Mouse (Mus musculus): ENCODE measurements around the gene Tsr3.
"Not testable (repeated sequence)": the region's sequence is repeated elsewhere in the genome, so short reads cannot be mapped to it uniquely, and the experiment has no call there.

The Tsr3 gene

DNA sequence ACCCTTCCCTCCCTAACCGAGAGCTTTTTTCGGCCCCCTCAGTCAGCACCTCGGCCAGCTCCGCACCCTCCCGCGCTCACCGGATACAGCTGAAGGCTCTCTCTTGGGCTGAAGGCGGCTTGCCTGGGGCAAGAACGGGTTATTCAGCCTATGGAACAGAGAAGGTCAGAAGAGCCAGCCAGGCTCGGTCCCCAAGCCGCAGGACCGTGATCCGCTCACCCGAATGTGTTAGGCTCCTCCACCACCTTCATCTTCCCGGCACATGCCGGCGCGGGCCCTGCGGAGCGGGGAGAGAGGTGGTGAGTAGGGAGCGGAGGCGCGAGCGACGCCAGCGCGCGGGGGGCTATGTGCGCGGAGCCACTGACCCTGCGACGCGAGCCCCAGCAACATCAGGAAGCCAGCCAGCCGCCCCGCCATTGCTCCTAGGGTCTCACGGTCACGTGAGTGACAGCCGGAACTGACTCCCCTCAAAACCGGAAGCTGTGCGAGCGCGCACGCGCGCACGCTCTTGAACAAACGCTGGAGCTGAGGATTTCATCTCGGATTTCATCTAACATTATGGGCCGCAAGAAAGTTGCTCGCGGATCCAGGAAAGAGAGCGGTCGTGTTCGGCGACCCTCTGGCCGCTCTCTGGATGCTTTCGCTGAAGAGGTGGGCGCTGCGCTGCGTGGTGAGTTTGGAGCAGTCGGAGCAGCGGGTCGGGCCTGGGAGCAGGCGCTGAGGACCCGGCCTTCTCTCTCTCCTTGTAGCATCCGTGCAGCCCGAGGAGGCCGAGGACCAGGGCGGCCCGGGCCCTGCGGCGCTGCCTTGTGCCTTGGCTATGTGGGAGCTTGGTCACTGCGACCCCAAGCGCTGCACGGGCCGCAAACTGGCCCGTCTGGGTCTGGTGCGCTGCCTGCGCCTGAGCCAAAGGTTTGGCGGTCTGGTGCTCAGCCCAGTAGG is at the start of gene Tsr3, which contains the start of gene Gnptg:
Gene Tsr3 (plus strand): TSS at position 476 of the 942 bp plus-strand sequence.
Gene Gnptg (minus strand): TSS at position 430 of the 942 bp plus-strand sequence.
- in situ Hi-C loops (cut with MboI, MseI), result no loop called here

DNA sequence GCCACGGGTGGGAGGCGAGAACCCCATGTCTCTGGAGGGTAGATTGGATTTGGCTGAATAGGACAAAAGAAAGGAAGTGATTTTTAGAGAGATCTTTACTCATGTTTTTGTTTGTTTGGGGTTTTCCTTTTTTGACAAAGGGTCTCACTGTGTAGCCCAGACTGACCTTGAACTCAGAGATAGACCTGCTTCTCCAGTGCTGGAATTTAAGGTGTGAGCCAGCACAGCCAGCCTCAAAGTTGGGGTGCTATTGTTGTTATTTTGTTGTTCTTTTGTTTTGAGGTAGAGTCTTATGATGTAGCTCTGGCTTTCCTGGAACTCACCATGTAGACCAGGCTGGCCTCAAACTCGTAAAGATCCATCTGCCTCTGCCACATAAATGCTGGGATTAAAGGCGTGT is 37.6 kb upstream of the Tsr3 start:
- in situ Hi-C loops (cut with MboI, MseI), result no loop called here

- in situ Hi-C loops (cut with MboI, MseI), result no loop called here
Measured at GRCm38 (mm10) chr17:25210006-25210405, 30.0 kb upstream of the Tsr3 start.

GRCm38 (mm10) chr17:25210680-25211466 is 29.1 kb upstream of the Tsr3 start:
- in situ Hi-C loops (cut with MboI, MseI), result no loop called here

DNA sequence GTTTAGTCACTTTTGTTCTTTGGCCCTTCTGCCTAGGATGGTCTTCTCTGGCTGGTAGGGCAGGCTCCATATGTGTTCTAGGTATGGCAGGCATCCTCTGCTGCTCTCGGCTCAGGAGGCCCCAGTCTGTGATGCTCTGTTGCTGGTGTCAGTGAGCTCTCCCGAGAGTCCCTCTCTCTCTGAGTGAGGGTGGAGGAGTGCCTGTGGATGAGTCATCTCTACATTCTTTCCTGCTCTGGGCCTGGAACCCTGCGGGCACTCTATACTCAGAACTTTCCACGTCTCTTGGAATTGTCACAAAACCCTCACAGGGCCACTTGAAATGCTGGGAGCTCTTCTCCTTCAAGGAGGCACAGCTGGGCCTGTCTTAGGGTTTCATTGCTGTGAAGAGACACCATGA is 28.3 kb upstream of the Tsr3 start:
- in situ Hi-C loops (cut with MboI, MseI), result no loop called here

GRCm38 (mm10) chr17:25215431-25215830 is 24.5 kb upstream of the Tsr3 start:
- in situ Hi-C loops (cut with MboI, MseI), result no loop called here

GRCm38 (mm10) chr17:25218967-25219366 is 21.0 kb upstream of the Tsr3 start:
- in situ Hi-C loops (cut with MboI, MseI), result no loop called here

GRCm38 (mm10) chr17:25219492-25220295 is 20.3 kb upstream of the Tsr3 start:
- in situ Hi-C loops (cut with MboI, MseI), result loop anchor here (5.0 to 10.0 kb wide), 2 partner anchors 53 to 675 kb away; partner anchors contain the start of genes Pkd1 and Ube2i

DNA sequence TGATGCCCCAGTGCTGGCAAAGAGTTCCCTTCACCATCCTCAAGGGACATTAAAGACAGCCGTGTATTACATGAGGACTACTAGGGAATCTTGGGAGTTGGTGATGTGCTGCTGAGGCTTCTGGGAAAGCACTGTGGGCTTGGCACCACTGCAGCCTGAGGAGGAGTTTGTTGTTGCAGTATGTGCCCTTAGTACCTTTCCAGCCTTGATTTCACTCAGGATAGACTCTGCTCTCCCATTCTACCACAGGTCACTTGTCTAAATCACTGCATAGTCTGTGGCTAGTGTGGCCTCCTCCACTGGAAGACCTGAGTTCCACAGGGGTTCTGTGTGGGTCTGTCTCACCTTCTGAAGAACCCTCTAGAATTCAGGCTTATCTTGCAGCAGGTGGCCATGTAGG is 19.2 kb upstream of the Tsr3 start:
- in situ Hi-C loops (cut with MboI, MseI), result loop anchor here (5.0 to 10.0 kb wide), 2 partner anchors 52 to 676 kb away; partner anchors contain the start of genes Pkd1 and Ube2i

GRCm38 (mm10) chr17:25221821-25222503 is 18.0 kb upstream of the Tsr3 start:
- in situ Hi-C loops (cut with MboI, MseI), result loop anchor here (5.0 to 10.0 kb wide), 2 partner anchors 50 to 677 kb away; partner anchors contain the start of genes Pkd1 and Ube2i

- in situ Hi-C loops (cut with MboI, MseI), result loop anchor here (5.0 to 10.0 kb wide), 2 partner anchors 50 to 678 kb away; partner anchors contain the start of genes Pkd1 and Ube2i
Measured at GRCm38 (mm10) chr17:25222504-25222940, 17.4 kb upstream of the Tsr3 start.

DNA sequence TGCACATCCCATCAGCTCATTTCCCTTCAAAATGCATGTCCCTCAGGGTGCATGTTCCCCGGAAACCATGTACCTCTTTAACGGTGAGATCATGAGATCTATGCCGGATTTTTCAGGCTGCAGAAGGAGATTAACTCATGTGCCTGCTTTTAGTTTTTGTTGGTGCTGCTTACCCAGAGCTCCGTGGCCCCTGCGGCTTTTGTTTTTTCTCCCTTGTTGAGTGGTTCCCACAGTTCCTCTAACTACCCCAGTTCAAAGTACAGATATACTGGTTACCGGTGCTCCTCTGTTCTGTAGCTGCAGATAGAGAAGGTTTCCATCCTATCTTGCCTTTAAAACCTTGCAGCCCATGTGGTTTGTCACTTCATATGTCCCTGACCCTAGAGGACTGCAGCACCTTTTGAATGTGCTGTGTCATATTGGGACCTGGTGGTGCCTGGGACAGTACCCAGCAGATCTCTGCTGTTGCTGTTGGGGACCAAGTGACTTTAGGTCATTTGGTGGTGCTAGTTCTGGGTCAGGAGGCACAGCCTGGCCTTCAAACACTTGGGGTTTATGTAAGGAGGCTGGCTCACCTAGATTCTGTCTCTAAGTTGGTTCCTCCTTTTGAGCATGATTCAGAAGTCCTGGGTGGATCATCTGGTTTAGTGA is 16.9 kb upstream of the Tsr3 start:
- in situ Hi-C loops (cut with MboI, MseI), result loop anchor here (5.0 to 10.0 kb wide), 2 partner anchors 49 to 678 kb away; partner anchors contain the start of genes Pkd1 and Ube2i

DNA sequence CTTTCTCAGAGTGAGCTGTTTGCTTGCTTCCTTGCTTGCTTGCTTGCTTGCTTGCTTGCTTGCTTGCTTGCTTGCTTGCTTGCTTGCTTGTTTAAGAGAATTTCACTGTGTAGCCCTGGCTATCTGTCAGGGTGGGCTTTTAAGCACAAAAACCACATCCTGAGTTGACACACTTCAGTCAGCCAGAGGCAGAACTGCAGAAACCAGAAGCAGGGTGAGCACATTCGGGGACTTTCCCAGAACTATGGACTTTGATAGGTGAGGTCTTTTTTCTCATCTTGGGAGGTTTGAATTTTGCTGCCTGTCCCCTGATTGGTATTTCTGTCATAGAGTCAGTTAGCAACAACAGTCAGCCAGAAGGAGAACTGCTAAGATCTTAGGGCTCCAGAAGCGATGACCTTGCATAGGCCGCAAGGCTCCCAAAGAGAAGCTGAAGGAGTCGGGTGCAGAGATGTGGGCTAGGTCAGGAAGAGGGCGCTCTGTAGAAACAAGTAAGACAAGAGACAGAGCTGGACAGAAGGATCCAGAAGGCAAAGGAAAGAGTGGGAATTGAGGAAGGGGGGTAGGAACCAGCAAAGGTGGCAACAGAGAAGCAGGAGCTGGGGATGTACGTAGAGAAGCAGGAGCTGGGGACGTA is 15.3 kb upstream of the Tsr3 start:
- in situ Hi-C loops (cut with MboI, MseI), result loop anchor here (5.0 to 10.0 kb wide), 2 partner anchors 48 to 680 kb away; partner anchors contain the start of genes Pkd1 and Ube2i

DNA sequence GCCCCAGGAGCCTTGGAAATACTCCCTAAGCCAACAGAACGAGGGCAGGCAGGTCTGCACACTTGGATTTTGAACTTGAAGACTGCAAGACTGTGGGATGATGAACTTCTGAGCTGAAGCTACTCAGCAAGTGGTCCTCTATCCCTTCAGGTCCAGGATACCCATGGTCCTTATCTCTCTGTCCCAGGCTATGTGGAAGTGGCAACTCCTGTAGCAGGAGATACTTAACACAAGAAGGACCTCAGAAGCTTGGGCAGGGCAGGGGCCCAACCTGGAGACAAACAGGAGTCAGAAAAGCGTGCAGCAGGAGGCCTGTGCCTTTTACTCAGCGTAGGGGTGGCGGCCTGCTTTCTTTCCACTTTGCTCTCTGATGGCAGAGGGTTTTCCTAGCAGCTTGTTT is 14.3 kb upstream of the Tsr3 start:
- in situ Hi-C loops (cut with MboI, MseI), result loop anchor here (10.0 kb wide), 1 partner anchor 681 kb away; the partner anchor contains the start of gene Pkd1

DNA sequence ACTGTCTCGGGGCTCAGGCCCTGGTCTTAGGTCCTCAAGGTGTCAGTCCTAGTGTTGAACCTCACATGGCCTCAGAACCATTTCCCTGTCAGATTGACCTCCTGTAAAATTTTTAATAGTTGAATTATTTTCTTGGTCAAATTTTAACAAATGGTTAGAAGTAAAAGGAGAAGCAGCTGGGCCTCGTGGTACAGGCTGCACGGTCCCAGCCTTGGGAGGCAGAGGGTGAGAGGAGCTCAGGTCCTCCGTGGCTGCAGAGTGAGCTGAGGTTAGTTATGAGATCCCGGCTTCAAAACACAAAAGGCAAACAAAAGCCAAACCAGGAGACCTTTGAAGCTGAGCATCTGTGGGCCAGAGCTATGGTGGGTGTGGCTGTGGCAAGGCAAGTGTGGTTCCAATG is 12.0 kb upstream of the Tsr3 start:
- in situ Hi-C loops (cut with MboI, MseI), result loop anchor here (10.0 kb wide), 1 partner anchor 683 kb away; the partner anchor contains the start of gene Pkd1

GRCm38 (mm10) chr17:25230014-25230655 is 9.8 kb upstream of the Tsr3 start:
- in situ Hi-C loops (cut with MboI, MseI), result not testable (repeated sequence)

DNA sequence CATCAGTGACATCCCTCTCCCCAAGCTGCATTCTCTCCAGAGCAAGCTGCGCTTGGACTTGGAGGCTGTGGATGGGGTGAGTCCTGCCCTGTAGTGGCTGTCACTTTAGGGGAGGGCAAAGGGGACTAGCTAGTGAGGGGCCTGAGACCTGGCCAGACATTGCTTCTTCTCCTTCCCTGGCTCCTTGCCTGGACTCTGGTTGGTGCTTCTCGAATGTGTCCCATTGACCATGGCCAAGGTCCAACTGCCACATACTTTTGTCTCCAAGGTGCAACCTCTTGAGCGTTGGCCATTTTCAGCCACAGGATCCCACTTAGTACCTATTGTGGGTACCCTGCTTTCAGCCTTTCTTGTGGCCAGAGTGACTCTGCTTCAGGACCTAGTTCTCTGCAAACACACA is 9.3 kb upstream of the Tsr3 start:
- in situ Hi-C loops (cut with MboI, MseI), result no loop called here

DNA sequence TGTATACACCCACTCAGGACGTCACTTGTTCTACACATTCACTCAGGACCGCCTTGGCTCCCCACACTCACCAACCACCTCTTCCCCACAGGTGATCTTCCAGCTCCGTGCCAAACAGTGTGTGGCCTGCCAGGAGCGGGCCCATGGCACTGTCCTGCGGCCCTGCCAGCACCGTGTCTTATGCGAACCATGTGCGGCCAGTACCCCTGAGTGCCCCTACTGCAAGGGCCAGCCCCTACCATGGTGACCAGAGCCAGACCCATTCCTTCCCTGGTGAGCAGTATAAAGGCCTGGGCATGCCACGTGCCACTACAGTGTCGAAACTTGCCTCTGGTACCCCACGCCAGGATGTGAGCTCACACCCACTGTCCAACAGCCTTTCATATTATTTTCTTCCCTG is 8.3 kb upstream of the Tsr3 start:
- in situ Hi-C loops (cut with MboI, MseI), result not testable (repeated sequence)

DNA sequence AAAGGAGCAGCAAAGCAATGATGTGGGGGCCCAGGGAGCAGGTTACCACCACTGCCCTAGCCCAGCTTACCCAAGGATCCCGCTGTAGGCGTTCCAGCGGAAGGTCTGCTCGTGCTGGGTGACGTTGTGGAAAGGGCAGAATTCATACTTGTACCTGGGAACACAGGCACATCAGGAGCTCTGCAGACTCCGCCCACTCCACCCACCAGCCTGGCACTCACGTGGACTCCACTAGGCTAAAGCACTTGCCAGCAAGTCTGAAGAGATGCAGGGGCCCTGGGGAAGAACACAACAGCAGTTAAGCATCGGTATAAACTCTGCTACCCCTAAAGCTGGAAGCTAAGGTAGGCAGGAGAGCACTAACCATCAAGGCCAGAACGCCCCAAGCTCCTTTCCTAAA is 4.3 kb upstream of the Tsr3 start:
- in situ Hi-C loops (cut with MboI, MseI), result no loop called here
